Mouse (Mus musculus) C2C12 (cell line): ENCODE results near the gene Fnbp1.
"Not testable (repeated sequence)": the region's sequence is repeated elsewhere in the genome, so short reads cannot be mapped to it uniquely, and the experiment has no call there.

ENCODE experiments used
- CTCF ChIP-seq: IDR thresholded peaks from one replicate; pipeline ENCODE4 v1.5.1; 2011; ENCODE audit not compliant: control insufficient read depth, insufficient read depth, insufficient read length
- USF1 ChIP-seq: IDR thresholded peaks from one replicate; pipeline ENCODE4 v1.6.1; 2011; ENCODE audit warnings: low read depth, mild to moderate bottlenecking, control low read depth, moderate library complexity

GRCm38 (mm10) chr2:31167571-31167970, 25.8 kb upstream of the Fnbp1 start:
- TF ChIP-seq CTCF, USF1: not testable (repeated sequence)
